Mouse (Mus musculus): ENCODE results near the gene Slc6a14. TPM values are rescaled to one million over a fixed set of nuclear protein-coding genes. Genes with fewer than 3 reads are reported as not detected.

Slc6a14 gene
- not detected for polyA plus RNA-seq (2012; fragmentation: generic; extraction: Trizol)

DNA sequence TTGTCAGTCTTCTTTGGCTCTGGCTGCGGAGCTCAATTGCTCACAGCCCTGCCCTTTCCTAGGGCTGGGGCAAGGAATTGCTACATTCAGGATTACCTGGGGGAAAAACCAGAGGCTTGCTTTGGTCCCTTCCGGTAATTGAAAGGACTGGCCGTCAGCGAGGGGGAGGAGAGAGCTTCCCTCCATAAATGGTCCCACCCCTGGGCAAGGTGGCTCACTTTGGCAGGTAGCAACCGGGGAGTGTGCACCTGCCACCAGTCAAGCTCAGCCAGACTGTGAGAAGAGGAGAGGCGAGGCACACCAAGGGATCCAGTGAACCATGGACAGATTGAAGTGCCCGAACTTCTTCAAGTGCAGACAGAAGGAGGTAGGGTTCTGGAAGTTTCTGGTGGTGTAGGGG is at the start of gene Slc6a14:
Slc6a14 (plus strand) TSS at position 68 of the 400 bp plus-strand sequence.

DNA sequence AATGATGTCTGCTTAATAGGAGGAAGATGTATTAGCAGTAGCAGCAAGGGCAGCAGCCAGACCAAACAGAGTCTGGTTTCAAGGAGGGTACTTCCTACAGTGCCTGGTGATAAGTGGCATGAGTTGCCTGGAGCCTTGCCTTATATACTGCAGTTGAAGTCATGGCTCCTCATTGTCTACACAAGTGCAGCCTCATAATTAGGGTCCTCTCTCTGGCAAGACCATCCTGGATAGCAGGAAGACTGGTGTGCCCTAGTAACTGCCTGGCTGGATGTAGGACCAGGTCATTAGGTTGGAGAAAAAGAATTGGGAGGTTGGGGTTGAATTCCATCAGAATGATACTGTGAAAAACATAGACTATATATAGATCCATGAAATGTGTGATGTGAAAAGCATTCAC is 30.3 kb downstream of the Slc6a14 start, which contains the start of gene Gm28269:
Gm28269 (minus strand) TSS at position 101 of the 400 bp plus-strand sequence.

Other genes with a start within 250 kb of the Slc6a14 start
- under 1 TPM in 1 of 2 experiments, not detected in 1; 0.11 TPM for gene Agtr2, start 230.4 kb upstream of the Slc6a14 start, polyA plus RNA-seq (2012; fragmentation: generic; extraction: Trizol)
- not detected for gene Gm28269, start 30.2 kb downstream of the Slc6a14 start, polyA plus RNA-seq (2012; fragmentation: generic; extraction: Trizol)

Data from C3H10T1/2 (cell line).